Mouse (Mus musculus): ENCODE measurements around the gene Gnb2.
A peak's percentile ranks its signal among the peaks of the same experiment; 100 is the strongest.

Gene Gnb2

DNA sequence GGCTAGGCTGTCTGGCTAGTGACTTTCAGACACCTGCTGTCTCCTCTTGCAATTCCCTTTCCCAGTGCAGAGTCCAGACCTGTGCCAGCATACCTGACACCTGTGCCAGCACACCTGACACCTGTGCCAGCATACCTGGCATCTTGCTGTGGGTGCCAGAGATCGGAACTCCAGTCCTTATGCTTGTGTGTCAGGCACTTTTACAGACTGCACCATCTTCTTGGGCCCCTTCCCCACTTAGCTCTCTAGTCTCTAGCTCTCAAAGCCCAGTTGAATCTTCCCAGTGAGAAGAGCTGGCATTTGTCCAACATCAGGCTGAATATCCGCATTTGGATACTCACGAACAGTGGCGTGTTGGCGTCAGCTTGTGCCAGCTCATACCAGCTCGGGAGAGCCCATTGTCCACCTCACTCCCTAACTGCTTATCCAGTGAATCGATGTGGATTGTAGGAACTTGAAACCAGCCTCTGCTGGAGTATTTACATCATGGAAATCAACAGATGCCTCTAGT is 6.0 kb upstream of the Gnb2 start:
- DNase-seq: peak; percentile 54

DNA sequence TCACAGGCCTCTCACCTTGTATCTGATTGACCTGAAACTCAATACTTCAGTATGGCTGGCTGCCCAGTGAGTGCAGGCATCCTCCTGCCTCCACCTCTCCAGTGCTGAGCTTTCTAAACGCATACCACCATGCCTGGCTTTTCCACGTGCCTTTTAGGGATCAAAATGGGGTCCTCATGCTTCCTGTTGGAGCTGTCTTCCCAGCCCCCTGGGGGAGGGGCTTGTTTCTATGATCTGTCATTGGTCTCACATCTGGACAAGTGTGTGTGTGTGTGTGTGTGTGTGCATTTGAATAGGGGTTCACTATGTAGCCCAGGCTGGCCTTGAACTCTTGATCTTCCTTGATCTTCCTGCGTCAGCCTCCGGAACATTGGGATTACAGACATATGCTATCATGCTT is 4.2 kb upstream of the Gnb2 start:
- no peak for DNase-seq

GRCm38 (mm10) chr5:137535318-137535717 is 2.0 kb upstream of the Gnb2 start:
- DNase-seq: no peak

GRCm38 (mm10) chr5:137534762-137535161 is 1.5 kb upstream of the Gnb2 start:
- DNase-seq: peak; percentile 20

DNA sequence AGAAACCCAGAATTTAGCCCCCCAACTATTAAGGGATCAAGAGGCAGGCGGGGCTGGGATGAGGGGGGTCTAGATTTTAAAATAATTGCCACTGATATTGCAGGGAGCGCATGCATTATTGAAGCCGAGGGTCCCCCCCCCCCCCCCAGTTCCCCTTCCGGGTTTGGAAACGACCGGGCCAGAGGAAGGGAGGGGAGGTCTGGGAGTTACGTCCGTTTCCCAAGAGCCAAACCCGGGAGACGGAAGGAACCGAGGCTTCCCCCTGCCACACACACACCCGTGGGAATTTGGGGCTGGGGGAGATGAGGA is 548 bp downstream of the Gnb2 start:
- no peak for DNase-seq

DNA sequence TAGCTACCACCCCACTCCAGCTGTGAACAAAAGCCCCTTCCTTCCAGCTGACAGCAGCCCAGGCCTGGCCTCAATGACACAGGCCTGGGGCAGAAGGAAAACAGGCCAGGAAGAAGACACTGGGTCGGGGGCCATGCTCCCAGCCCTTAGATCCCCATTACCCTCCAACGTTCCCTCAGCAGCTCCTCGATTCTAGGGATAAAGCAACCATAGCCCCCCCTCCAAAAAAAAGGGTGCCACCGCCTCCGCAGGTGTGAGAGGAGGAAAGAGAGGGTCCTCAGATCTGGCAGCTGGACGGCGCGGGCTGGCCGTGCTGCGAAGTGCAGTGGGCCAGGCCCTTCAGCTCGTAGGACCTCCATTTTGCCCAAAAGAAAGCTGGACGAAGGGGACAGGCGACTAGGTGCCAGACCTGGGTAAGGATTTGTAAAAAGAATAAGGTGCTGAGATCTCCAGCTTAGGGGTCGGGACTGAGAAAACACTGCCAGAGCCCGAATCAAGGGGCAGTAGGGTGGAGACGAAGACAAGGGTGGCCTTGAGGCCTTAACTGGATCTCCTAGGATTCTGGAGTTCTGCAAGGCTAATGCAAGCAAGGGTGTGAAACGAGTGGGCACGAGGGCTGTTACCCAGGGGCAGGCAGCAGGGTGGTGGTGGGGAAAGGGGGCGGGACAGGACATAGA is 1.0 kb downstream of the Gnb2 start:
- DNase-seq: peak; percentile 39

DNA sequence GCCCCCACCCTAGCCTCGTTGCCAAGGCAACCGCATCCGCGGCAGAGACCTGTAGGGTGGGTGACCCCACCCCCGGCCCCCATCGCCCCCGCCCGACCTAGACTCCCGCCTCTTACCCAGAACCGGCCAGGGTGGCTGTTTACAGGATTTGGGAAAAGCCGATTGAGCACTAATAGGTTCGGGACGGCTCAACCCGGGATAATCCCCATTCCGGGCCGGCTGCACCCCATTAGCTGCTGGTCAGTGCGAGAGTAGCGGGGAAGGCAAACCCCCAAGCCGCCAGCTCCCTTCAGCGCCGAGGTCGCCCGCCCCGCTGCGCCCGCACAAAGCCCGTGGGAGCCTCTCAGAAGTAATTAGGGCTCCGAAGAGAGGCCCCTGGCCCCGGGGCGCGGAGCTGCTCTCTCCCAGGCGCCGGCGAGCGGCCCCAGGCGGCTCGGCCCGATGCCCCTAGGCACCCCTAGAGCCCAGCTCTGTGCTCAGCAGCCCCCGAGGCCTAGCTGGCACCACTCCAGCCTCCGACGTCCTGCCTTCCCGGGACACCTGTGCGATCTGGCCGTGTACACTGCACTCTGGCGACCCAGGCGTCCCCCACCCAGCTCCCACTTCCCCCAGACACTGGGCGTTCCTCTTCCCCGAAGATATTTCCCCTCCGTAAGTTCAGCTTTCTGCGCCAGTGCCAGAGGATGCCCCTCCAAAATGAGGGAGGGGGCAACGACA is 1.7 kb downstream of the Gnb2 start:
- DNase-seq: peak; percentile 75

- DNase-seq: peak; percentile 87
These were observed 2.5 kb downstream of the Gnb2 start for GRCm38 (mm10) chr5:137530588-137531413.

- DNase-seq: peak; percentile 9
These were observed 3.2 kb downstream of the Gnb2 start for GRCm38 (mm10) chr5:137530075-137530474.

- DNase-seq: peak; percentile 12
These were observed 3.9 kb downstream of the Gnb2 start for GRCm38 (mm10) chr5:137529221-137529995.

DNA sequence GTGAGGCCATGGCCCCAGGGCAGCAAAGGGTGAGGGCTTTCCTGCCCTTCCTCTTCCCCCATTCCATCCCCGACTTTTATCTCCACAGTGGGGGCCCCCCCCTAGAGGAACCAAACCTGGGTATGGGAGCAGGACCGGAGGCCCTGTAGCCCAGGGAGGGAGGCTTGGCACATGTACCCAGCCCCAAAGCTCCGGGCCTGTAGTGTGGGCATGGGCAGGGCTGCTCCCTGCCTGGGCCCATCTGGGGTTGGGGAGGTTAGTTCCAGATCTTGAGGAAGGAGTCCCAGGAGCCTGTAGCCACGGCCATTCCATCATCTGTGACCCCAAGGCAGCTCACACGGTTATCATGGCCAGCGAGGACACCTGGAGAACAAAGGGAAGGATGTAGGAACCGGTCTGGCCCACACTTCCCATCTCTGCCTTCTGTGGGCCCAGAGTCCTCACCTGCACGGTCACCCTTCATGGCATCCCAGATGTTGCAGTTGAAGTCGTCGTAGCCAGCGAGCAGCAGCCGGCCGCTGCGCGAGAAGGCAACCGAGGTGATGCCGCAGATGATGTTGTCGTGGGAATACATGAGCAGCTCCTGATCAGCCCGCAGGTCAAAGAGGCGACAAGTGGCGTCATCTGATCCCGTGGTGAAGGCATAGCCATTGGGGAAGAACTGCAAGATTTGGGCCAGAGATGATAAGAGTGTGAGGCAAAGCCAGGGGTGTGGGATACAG is 4.9 kb downstream of the Gnb2 start:
- DNase-seq: peak; percentile 10

DNA sequence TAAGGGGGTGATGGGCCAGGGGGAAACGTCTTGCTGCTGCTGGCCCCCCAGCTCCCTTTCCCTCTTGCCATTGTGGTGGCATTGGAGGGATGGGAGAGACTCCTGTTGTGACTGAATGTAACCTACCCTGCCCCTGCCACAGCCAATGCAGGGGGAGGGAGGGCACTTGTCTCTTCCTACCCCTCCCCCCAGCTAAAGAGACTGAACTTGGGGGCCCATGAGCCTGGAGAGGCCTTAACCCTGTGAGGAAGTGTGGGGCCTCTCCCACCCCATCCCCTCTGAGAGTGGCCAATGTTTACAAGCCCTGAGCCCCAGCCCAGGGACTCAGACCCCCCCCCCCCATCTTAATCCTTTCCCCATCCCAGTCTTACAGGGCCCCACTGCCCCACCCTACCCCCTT is 5.9 kb downstream of the Gnb2 start:
- peak; percentile 2 for DNase-seq

DNA sequence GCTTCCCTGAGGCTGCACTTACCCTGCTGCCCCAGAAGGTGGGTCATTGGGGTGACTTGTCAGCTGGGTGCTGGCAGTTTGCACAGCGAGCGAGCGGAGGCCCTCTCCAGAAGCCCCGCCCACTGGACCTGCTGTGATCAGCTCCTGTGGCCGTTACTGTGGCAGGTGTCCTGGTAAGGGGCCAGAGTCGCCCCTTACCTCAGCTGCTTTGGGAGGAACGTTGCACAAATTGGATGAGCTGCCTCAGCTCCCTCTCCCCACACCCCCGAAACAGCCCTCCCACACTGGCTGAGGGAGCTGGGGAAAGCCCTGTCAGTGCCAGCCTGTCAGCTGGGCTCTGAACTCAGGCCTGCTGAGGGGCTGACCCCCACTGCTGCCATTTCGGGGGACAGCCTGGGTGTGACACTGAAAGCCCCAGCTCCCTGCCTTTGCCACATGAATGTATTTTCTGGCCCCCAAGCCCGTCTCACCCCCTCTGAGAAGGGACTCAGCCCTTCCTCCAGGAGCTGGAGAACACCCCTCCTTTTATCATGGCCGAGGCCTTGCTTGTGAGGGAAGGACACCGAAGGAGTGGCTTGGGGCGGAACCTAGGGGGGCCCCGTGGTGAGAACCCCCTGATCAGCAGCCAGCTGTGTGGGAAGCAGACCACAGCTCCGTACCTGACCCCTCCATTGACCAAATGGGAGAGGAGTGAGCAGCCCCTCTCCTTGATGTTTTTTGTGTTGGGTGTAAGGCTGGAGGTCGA is 6.9 kb downstream of the Gnb2 start:
- peak; percentile 69 for DNase-seq

DNA sequence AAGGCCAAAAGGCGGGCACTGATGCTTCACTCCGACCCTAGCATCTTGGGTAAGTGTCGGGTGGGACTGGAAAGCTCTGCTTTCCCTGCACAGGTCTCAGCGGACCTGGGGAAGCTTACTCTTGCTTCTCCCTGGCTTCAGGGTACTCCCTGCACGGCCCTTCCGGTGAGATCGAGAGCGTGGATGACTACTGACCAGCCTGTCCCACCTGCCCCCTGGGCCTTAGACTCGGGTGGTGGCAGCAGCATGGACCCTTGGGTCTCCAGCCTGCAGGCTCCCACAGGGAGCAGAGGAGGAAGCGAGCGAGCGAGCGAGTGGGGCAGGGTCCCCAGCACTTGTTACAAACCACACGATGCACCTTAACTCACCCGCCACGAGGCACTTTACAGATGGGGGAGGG is 7.8 kb downstream of the Gnb2 start:
- DNase-seq: peak; percentile 3

GRCm38 (mm10) chr5:137524671-137525070 is 8.6 kb downstream of the Gnb2 start:
- DNase-seq: no peak

DNA sequence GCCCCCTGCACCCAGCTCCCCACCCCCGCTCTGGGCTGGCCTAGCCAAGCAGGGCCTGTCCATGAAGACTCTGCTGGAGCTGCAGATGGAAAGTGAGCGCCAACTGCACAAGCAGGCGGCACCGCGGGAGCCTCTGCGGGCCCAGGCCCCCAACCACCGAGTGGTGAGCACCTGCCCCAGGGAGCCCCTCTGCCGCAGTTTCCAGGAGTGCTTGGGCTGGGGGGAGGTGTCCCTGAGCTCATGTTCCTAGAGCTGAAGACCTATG is 9.1 kb downstream of the Gnb2 start:
- no peak for DNase-seq

DNA sequence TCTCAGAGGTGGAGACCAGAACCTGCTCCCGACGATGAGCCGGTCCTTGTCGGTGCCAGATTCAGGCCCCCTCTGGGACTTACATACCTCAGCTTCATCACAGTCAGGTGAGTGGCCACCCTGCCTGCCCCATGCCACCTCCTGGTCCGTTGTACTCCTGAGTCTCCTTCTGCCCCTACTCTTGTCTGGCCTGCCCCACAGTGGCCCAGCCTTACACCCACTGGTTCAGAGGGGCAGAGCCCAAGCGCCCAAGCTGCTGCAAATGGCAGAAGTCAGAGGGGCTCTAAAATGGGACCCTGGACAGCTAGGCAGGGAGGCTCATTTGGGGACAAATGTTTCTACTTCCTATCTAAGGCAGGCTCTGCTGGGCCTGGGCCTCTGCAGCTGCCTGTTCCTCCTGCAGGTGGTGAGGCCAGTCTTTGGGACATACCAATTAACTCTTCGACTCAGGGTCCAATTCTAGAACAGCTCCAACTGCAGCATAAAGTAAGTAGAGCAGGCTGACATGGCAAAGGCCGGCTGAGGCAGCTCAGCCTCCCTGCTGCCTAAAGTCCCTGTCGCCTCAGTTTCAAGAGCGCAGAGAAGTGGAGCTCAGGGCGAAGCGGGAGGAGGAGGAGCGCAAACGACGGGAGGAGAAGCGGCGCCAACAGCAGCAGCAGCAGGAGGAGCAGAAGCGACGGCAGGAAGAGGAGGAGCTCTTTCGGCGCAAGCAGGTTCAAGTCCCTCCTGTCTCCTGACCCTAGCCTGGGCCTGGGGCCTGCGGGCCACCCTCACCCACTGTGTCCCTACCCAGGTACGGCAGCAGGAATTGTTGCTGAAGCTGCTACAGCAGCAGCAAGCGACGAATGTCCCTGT is 9.7 kb downstream of the Gnb2 start:
- no peak for DNase-seq

DNA sequence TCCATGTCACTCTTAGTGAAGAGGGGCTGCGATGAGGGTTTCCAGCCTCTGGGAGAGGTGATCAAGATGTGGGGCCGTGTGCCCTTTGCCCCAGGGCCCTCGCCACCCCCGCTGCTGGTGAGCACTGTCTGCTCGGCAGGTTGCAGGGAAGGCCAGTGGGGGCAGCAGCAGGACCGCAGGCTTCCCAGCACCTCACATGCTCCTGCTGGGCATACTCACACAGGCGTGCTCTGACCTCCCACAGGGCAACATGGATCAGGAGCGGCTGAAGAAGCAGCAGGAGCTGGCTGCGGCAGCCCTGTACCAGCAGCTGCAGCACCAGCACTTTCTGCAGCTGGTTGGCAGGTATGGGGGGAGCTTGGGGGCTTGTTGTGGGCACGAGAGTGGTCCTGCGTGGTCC is 10.6 kb downstream of the Gnb2 start:
- DNase-seq: no peak

DNA sequence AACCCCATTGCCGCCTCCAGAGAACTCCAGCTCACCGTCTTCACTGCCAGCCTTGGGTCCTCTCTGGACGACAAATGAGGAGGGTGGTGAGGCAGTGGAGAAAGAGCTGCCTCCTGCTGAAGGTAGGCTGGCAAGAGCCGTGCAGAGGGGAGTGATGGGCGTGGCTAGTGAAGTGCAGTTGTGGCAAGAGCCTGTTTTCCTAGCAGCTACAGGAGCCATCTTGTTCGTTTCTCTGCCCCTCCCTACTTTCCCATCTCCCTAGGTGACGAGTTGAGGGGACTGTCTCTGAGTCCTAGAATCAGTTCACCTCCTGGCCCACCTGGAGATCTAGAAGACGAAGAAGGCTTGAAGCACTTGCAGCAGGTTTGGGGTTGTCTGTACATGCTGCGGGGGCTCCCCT is 11.4 kb downstream of the Gnb2 start:
- DNase-seq: peak; percentile 37

- peak; percentile 1 for DNase-seq
These were observed 13.4 kb downstream of the Gnb2 start for GRCm38 (mm10) chr5:137519691-137520550.
